Mouse (Mus musculus): ENCODE data around the gene Mvb12a.

Gene Mvb12a

GRCm38 (mm10) chr8:71595862-71596261, 53.1 kb downstream of the Mvb12a start:
- Histone ChIP-seq H3K9me3 (ENCODE audit: low read length) (no peaks in the 10 kb centered on the region), H3K27me3 (ENCODE audit: insufficient read depth, low read length) (peaks cover 37% of the 10 kb centered on the region), H3K36me3 (ENCODE audit: insufficient read depth, low read length) (peaks cover 52% of the 10 kb centered on the region), H3K4me3 (replicated peaks; ENCODE audit: low read length) (no peak overlapping the region; the same call in 1 of the 2 replicates), H3K4me1 (replicated peaks; ENCODE audit: low read depth, low read length) (peaks cover 51% of the 10 kb centered on the region)
- TF ChIP-seq NANOG (IDR thresholded peaks at IDR 0.05; ENCODE audit: borderline replicate concordance, low read length), result no peak
- no peak; the same call in 1 of the 2 replicates for TF ChIP-seq CTCF (conservative IDR thresholded peaks at IDR 0.05; ENCODE audit: low read length)
- no peak for TF ChIP-seq POU5F1 (IDR thresholded peaks at IDR 0.05; ENCODE audit: borderline replicate concordance, low read length)

DNA sequence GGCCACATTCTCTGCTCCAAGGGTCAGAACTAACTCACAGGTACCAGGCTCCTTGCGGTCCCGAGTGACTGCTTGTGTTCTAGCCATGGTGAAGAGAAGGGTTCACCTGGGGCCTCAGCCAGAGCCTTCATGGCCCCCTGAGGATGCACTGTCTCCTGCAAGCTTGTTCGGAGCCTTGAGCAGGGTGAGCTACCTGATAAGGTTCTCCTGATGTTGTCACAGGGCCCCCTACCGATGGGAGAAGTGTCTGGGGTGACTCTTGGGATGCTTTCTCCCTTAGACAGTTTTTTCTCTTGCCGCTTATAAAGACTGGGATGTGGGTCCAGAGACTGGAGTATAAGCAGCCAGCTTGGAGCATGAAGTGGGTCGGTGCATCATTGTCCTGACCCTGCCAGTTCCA, 53.7 kb downstream of the Mvb12a start:
- TF ChIP-seq CTCF (conservative IDR thresholded peaks at IDR 0.05; ENCODE audit: low read length) (no peak; the same call in 1 of the 2 replicates), NANOG (IDR thresholded peaks at IDR 0.05; ENCODE audit: borderline replicate concordance, low read length) (no peak), POU5F1 (IDR thresholded peaks at IDR 0.05; ENCODE audit: borderline replicate concordance, low read length) (no peak)
- H3K4me3 ChIP-seq (replicated peaks; ENCODE audit: low read length), result no peak overlapping the region; the same call in 1 of the 2 replicates
- H3K36me3 ChIP-seq (ENCODE audit: insufficient read depth, low read length), result peaks cover 52% of the 10 kb centered on the region
- H3K9me3 ChIP-seq (ENCODE audit: low read length), result no peaks in the 10 kb centered on the region
- H3K27me3 ChIP-seq (ENCODE audit: insufficient read depth, low read length), result peaks cover 38% of the 10 kb centered on the region
- H3K4me1 ChIP-seq (replicated peaks; ENCODE audit: low read depth, low read length), result peaks cover 45% of the 10 kb centered on the region

DNA sequence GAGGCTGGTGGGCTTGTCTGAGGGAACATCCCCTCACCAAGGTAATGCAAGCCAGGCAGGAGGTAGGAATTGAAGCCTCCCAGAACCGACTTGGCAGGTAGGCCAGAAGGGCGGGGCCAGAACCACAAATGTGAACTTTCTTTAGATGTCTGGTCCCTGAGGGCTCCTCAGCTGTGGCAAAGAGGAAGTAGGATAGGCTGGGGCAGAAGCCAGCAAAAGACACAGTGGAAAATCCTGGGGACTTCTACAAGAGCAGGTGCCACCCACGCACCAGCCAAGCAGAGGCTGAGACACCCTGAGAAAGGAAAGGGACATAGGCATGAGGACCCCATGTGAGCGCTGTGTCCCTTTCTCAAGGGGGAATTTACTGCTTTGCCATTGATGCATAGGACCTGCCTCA, 54.1 kb downstream of the Mvb12a start:
- peaks cover 39% of the 10 kb centered on the region for H3K27me3 ChIP-seq (ENCODE audit: insufficient read depth, low read length)
- peaks cover 52% of the 10 kb centered on the region for H3K36me3 ChIP-seq (ENCODE audit: insufficient read depth, low read length)

GRCm38 (mm10) chr8:71597451-71597850, 54.7 kb downstream of the Mvb12a start, which contains the start of gene Fam129c:
Gene Fam129c, plus strand, starts transcription at chr8:71597648.
- Histone ChIP-seq H3K9me3 (ENCODE audit: low read length) (no peaks in the 10 kb centered on the region), H3K36me3 (ENCODE audit: insufficient read depth, low read length) (peaks cover 52% of the 10 kb centered on the region), H3K4me1 (replicated peaks; ENCODE audit: low read depth, low read length) (peaks cover 46% of the 10 kb centered on the region), H3K4me3 (replicated peaks; ENCODE audit: low read length) (no peak within 1 kb of the TSS), H3K27me3 (ENCODE audit: insufficient read depth, low read length) (peaks cover 45% of the 10 kb centered on the region)
- TF ChIP-seq NANOG (IDR thresholded peaks at IDR 0.05; ENCODE audit: borderline replicate concordance, low read length) (no peak), CTCF (conservative IDR thresholded peaks at IDR 0.05; ENCODE audit: low read length) (no peak), POU5F1 (IDR thresholded peaks at IDR 0.05; ENCODE audit: borderline replicate concordance, low read length) (no peak)

More for the DNA sequence above, 54.1 kb downstream of the Mvb12a start:
- no peak overlapping the region for H3K4me3 ChIP-seq (replicated peaks; ENCODE audit: low read length)
- TF ChIP-seq NANOG (IDR thresholded peaks at IDR 0.05; ENCODE audit: borderline replicate concordance, low read length) (no peak), POU5F1 (IDR thresholded peaks at IDR 0.05; ENCODE audit: borderline replicate concordance, low read length) (no peak), CTCF (conservative IDR thresholded peaks at IDR 0.05; ENCODE audit: low read length) (no peak)
- peaks cover 42% of the 10 kb centered on the region for H3K4me1 ChIP-seq (replicated peaks; ENCODE audit: low read depth, low read length)
- H3K9me3 ChIP-seq (ENCODE audit: low read length), result no peaks in the 10 kb centered on the region

Data from E14TG2a.4 (cell line).